Mouse (Mus musculus): ENCODE measurements at regions not wholly inside any gene's neighbourhood (a gene's known extent, or its start where the extent isn't known, plus 50 kb on each side); places are given as distances from the start of the nearest gene placed in this dataset.

GRCm38 (mm10) chr10:9166017-9166416 is 280.1 kb upstream of the Sash1 start:
- no peak for DNase-seq (ENCODE audit: low spot score)

- no peak for DNase-seq (ENCODE audit: low spot score)
Measured at GRCm38 (mm10) chr10:9165598-9165997, 279.7 kb upstream of the Sash1 start.

GRCm38 (mm10) chr10:9164333-9164732 is 278.5 kb upstream of the Sash1 start:
- DNase-seq (ENCODE audit: low spot score), result no peak

GRCm38 (mm10) chr10:9161597-9161996 is 275.7 kb upstream of the Sash1 start:
- no peak for DNase-seq (ENCODE audit: low spot score)

- peak; percentile 24 for DNase-seq (ENCODE audit: low spot score)
Measured at GRCm38 (mm10) chr10:9157299-9158215, 271.7 kb upstream of the Sash1 start.

GRCm38 (mm10) chr10:9136099-9136498 is 250.2 kb upstream of the Sash1 start:
- no peak for DNase-seq (ENCODE audit: low spot score)

GRCm38 (mm10) chr10:9134293-9135021 is 248.6 kb upstream of the Sash1 start:
- DNase-seq (ENCODE audit: low spot score), result no peak

GRCm38 (mm10) chr10:9130061-9130460 is 244.2 kb upstream of the Sash1 start:
- DNase-seq (ENCODE audit: low spot score), result no peak

- peak; percentile 24 for DNase-seq (ENCODE audit: low spot score)
Measured at GRCm38 (mm10) chr10:9119249-9119648, 233.4 kb upstream of the Sash1 start.

GRCm38 (mm10) chr10:9117648-9118551 is 232.0 kb upstream of the Sash1 start:
- peak; percentile 70 for DNase-seq (ENCODE audit: low spot score)

GRCm38 (mm10) chr10:9117134-9117533 is 231.3 kb upstream of the Sash1 start:
- DNase-seq (ENCODE audit: low spot score), result no peak

GRCm38 (mm10) chr10:9113706-9114105 is 227.8 kb upstream of the Sash1 start:
- no peak for DNase-seq (ENCODE audit: low spot score)

GRCm38 (mm10) chr10:9111051-9111450 is 225.2 kb upstream of the Sash1 start:
- DNase-seq (ENCODE audit: low spot score), result no peak

GRCm38 (mm10) chr10:9096207-9096606 is 210.3 kb upstream of the Sash1 start:
- DNase-seq (ENCODE audit: low spot score), result no peak

- DNase-seq (ENCODE audit: low spot score), result peak; percentile 14
Measured at GRCm38 (mm10) chr10:9095163-9095562, 209.3 kb upstream of the Sash1 start.

GRCm38 (mm10) chr10:9092237-9092885 is 206.5 kb upstream of the Sash1 start:
- no peak for DNase-seq (ENCODE audit: low spot score)

- DNase-seq (ENCODE audit: low spot score), result no peak
Measured at GRCm38 (mm10) chr10:9090961-9091360, 205.1 kb upstream of the Sash1 start.

GRCm38 (mm10) chr10:9087871-9088270 is 202.0 kb upstream of the Sash1 start:
- DNase-seq (ENCODE audit: low spot score), result no peak

GRCm38 (mm10) chr10:9087171-9087570 is 201.3 kb upstream of the Sash1 start:
- no peak for DNase-seq (ENCODE audit: low spot score)

- DNase-seq (ENCODE audit: low spot score), result no peak
Measured at GRCm38 (mm10) chr10:9086666-9087065, 200.8 kb upstream of the Sash1 start.

GRCm38 (mm10) chr10:9085441-9085840 is 199.6 kb upstream of the Sash1 start:
- no peak for DNase-seq (ENCODE audit: low spot score)

- no peak for DNase-seq (ENCODE audit: low spot score)
Measured at GRCm38 (mm10) chr10:9074916-9075315, 189.0 kb upstream of the Sash1 start.

Data from embryo, embryonic 10 days (tissue).